Mouse (Mus musculus) gastrocnemius, adult 2 months (tissue): ENCODE results near the gene Rab43. TPM values are rescaled to one million over a fixed set of nuclear protein-coding genes. Genes with fewer than 3 reads are reported as not detected.
A peak's percentile ranks its signal among the peaks of the same experiment; 100 is the strongest.

Experiments
- DNase-seq: peaks from one replicate; pipeline ENCODE4 v3.0.0; 2022
- H3K27ac ChIP-seq: fragments of 200-600 bp; 2 replicates; pipeline ENCODE4 v1.8.1; 2022; ENCODE audit warnings: mild to moderate bottlenecking
- H3K4me3 ChIP-seq: fragments of 200-600 bp; 2 replicates; pipeline ENCODE4 v1.8.1; 2022; ENCODE audit warnings: mild to moderate bottlenecking, moderate library complexity
- CTCF ChIP-seq: fragments of 200-600 bp; IDR thresholded peaks from 2 replicates; pipeline ENCODE4 v1.8.1; 2022; ENCODE audit warnings: antibody characterized with exemption, mild to moderate bottlenecking, moderate library complexity
- intact Hi-C: fragments of 180-260 bp; cut with DNase I; formaldehyde crosslinking; loops from one replicate; pipeline ENCODE4 v1.15.1; 2025
- total RNA-seq, 2 experiments: library from RNA; stranded (reverse); gene quantifications; 2 replicates each; pipeline ENCODE4 v1.2.3; 2021

Gene Rab43
- total RNA-seq, 2 experiments from 2014 or later: 3.9 to 4.9 TPM

GRCm38 (mm10) chr6:87807735-87808440 is 4.1 kb downstream of the Rab43 start:
- intact Hi-C loops: no loop called here
- H3K4me3 ChIP-seq: no peak overlapping the region

GRCm38 (mm10) chr6:87806857-87807256 is 5.1 kb downstream of the Rab43 start:
- no peak for DNase-seq
- intact Hi-C loops: no loop called here
- no peak for TF ChIP-seq CTCF
- Histone ChIP-seq H3K4me3 (no peak overlapping the region), H3K27ac (peak overlapping the region; percentile 54; the same call in 1 of the 2 replicates)

More at GRCm38 (mm10) chr6:87807735-87808440, 4.1 kb downstream of the Rab43 start:
- TF ChIP-seq CTCF: no peak
- H3K27ac ChIP-seq: no peak overlapping the region
- DNase-seq: no peak

- no peak overlapping the region for H3K4me3 ChIP-seq
- DNase-seq: no peak
- intact Hi-C loops: no loop called here
- no peak for TF ChIP-seq CTCF
- no peak overlapping the region for H3K27ac ChIP-seq
Measured at GRCm38 (mm10) chr6:87806028-87806427, 5.9 kb downstream of the Rab43 start.

GRCm38 (mm10) chr6:87805448-87805847 is 6.5 kb downstream of the Rab43 start:
- H3K27ac ChIP-seq: no peak overlapping the region
- no peak overlapping the region for H3K4me3 ChIP-seq
- DNase-seq: no peak
- TF ChIP-seq CTCF: no peak
- intact Hi-C loops: no loop called here

GRCm38 (mm10) chr6:87804886-87805285 is 7.1 kb downstream of the Rab43 start:
- intact Hi-C loops: no loop called here
- no peak overlapping the region for H3K27ac ChIP-seq
- no peak for DNase-seq
- TF ChIP-seq CTCF: no peak
- H3K4me3 ChIP-seq: no peak overlapping the region

- TF ChIP-seq CTCF: no peak
- intact Hi-C loops: no loop called here
- Histone ChIP-seq H3K27ac (no peak overlapping the region), H3K4me3 (no peak overlapping the region)
- no peak for DNase-seq
Measured at GRCm38 (mm10) chr6:87804036-87804435, 7.9 kb downstream of the Rab43 start.

GRCm38 (mm10) chr6:87802462-87802861 is 9.5 kb downstream of the Rab43 start:
- intact Hi-C loops: no loop called here
- no peak for TF ChIP-seq CTCF
- Histone ChIP-seq H3K4me3 (no peak overlapping the region), H3K27ac (no peak overlapping the region)
- DNase-seq: no peak

- Histone ChIP-seq H3K27ac (no peak overlapping the region), H3K4me3 (no peak overlapping the region)
- TF ChIP-seq CTCF: no peak
- intact Hi-C loops: no loop called here
- no peak for DNase-seq
Measured at GRCm38 (mm10) chr6:87799576-87799975, 12.4 kb downstream of the Rab43 start.

GRCm38 (mm10) chr6:87797321-87797720 is 14.6 kb downstream of the Rab43 start:
- no peak for DNase-seq
- no peak for TF ChIP-seq CTCF
- Histone ChIP-seq H3K4me3 (no peak overlapping the region), H3K27ac (peak overlapping the region; percentile 46)
- intact Hi-C loops: no loop called here

- intact Hi-C loops: no loop called here
- no peak overlapping the region for H3K4me3 ChIP-seq
- no peak for TF ChIP-seq CTCF
- no peak for DNase-seq
- 0 out of 2 replicates have a peak overlapping the region, but pooled peaks have one; percentile 20 for H3K27ac ChIP-seq
Measured at GRCm38 (mm10) chr6:87796251-87796880, 15.6 kb downstream of the Rab43 start.

GRCm38 (mm10) chr6:87795385-87796150 is 16.4 kb downstream of the Rab43 start:
- Histone ChIP-seq H3K4me3 (no peak overlapping the region), H3K27ac (no peak overlapping the region)
- TF ChIP-seq CTCF: no peak
- intact Hi-C loops: no loop called here
- DNase-seq: no peak

- intact Hi-C loops: no loop called here
- H3K4me3 ChIP-seq: no peak overlapping the region
- no peak for TF ChIP-seq CTCF
- DNase-seq: no peak
- H3K27ac ChIP-seq: no peak overlapping the region
Measured at GRCm38 (mm10) chr6:87793821-87794510, 18.0 kb downstream of the Rab43 start.
